Mouse (Mus musculus): ENCODE results near the gene Poc5.

The Poc5 gene

DNA sequence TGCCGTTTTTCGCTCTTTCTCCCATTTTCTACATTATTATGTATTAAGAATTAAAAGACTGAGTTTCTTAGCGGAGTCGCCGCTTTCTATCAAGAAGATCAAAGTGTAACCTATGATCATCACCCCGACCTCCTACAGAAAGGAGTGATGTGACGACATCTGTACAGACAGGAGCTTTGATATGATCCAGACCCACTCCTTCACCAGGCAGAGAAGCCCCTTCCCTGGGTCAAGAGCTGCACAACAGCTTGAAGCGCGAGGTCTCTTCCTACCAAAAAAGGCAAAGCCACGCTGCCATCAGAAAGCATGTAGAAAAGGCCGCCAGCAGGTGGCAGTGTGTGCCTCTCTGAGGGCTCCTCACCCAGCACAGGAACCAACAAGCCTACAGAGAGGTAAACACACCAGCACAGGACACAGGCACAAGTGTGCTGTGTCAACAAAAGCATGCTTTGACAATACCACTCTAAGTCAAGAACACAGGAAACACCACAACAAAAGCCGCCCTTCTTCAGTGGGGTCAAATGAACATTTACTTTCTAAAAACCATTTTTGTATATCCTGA, 43.6 kb downstream of the Poc5 start:
- peak; percentile 61 to 79 for DNase-seq (ENCODE audit: low spot score in 2 of 2)

DNA sequence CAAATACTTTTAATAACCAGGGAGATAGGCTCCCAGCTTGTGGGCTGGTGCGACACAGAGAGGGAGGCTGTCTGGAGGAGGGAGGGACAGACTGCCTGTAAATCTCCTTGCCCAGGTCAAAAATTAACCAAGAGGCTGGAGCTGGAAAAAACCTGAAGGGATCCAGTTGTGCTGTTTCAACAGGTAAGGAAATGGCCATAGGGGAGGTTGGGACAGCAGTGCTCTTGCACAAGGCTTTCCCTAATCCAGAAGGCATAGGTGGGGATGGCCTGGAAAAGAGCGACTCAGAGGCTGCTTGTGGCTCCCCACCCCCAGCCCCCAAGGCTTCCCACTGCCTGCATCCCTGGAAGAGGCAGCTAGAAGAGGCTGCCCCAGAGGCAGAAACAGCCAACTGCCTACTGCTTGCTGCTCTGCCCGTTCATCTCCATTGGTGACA, 44.3 kb downstream of the Poc5 start:
- DNase-seq (ENCODE audit: low spot score in 2 of 2) = no peak

DNA sequence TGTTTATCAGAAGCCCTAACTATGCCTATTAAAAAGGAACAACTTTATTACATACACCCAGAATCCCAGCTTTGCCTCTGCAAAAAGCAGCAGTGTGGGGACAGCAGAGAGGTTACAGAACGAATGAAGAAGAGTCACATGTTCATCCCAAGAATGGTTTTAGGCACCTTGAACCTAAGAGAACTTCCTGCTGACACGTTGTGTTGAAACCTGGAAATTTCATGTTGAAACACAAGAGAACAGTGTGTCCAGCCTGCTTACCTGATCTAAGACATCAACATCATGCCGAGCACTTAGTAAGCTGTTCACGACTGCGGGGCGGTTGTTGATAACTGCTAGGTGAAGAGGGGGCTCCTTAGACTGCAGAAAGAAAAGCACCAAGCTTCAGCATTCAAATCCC, 44.9 kb downstream of the Poc5 start:
- no peak for DNase-seq (ENCODE audit: low spot score in 2 of 2)

DNA sequence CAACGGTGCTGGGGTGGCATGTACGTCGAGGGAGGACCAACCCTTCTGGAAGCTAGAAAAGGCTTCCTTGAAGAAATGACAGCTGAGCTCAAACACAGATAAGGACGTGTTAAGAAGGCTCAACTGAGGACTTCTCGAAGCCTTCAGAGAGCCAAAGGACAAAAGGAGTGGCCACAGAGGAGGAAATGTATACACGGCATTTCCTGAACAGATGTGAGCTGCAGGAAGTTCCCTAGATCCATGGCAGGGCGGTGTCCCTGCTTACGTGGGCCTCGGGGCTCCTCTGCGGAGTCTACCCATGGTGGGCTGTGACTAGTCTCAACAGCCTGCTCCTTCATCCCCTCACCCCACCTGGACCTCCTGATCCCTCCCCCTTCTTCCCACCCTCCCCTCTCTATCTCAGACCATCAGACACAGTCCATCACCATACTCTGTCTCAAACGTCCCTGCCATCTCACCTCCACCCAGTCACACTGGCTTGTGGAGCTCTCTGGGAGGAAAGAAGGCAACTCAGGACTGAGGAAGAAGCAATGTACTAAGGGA, 45.6 kb downstream of the Poc5 start:
- peak in 1 of 2 experiments; percentile 25 for DNase-seq (ENCODE audit: low spot score in 2 of 2)

DNA sequence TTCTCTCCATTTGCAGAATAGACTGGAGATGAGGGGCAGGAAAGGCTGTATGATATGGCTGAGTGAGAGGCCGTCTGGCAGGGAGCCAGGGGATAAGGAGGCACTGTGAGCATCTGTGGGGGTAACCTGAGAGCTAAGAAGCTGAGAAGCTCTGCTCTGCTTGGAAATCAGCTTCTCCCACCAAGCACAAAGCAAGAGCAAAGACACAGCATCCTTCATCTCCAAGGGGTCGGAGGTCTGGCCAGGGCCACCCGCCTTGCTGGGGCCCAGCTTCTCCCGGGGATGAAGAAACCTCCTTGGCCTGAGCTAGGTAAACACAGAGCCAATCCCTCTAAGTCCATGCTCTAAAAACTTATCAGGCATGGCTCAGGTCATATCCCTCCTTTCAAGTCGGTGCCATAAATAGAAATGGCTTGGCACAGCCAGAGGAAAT, 46.8 kb downstream of the Poc5 start:
- DNase-seq (ENCODE audit: low spot score in 2 of 2) = peak; percentile 16 to 19

DNA sequence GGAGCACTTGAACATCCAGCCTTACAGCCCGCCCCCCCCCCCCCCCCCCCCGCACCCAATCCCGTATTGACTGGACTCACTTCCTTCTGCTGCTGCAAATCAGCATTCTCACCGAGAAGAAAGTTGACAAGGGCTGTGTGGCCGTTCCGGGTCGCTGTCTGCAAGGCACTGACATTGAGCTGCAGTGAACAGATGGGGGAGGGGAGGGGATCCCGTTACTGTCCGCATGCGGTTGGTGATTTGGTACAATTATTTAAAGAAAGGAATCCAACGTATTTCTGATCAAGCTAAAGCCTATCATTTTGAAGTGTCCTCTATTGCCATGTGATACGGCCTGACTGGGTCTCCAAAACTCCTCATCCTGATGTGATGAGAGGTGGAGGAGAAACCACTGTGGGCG, 47.7 kb downstream of the Poc5 start:
- peak; percentile 34 for DNase-seq (ENCODE audit: low spot score in 2 of 2)

DNA sequence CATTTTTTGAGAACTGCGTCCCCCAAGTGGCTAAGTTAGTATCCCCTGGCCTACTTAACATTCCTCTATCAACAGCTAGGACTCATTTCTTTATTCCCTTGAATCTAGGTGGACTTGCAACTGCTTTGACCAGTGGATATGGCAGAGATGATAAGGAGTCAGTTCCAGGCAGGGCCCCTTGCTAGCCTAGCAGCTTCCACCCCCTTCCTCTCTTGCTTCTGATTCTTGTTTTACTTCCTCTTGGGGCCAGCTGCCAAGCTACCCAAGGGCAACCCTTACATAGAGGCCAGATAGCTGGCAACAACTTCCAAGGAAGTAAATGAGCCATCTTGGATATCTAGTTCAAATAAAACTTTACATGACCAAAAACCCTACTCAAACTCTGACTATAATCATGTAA, 48.8 kb downstream of the Poc5 start:
- no peak for DNase-seq (ENCODE audit: low spot score in 2 of 2)

DNA sequence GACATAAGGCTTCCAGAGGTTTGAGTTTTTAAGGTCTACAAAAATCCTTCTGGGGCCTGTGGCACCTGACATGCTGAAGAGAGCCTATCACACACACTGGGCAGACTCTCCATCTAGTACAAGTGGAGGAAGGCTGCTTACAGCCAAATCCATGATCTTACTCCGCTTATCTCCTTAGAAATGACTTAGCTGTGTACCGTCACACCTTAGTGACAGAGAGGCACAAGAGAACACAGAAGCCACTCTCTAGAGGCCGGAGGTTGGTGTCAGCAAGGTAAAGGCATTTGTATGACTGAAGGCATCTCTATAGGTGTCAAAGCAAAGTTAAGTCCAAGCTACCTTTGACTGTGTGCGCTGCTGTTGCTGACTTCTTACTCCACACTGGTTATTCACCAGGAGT, 52.3 kb downstream of the Poc5 start:
- DNase-seq (ENCODE audit: low spot score in 2 of 2) = no peak

DNA sequence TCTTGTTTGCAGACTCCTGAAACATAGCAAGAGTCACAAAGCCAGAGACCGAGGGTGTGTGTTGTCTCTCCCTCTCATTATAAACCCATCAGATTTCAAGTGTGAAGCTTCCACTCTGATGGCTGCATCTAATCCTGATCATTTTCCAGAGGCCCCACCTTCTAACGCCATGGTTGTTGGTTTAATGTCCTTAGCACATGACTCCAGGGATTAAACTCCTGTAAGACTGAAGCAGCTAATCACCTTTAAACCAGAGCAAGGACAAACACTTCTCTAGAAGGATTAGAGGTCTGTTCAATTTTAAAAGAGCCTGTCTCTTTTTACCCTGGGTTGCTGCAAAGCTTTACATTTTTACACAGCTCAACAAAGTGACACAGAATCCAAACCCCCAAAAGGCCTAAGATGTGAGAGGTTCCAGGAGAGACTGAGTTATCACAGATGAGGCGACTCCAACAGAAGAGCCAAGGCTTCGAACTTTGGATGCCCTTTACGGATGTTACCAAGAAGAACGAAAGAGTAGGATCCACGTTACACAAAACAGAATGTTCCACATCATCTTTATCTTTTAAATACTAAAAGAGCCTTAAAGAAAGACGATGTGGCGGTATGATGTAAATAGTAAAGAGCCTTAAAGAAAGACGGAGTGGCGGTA, 62.2 kb downstream of the Poc5 start:
- DNase-seq (ENCODE audit: low spot score in 2 of 2) = no peak

DNA sequence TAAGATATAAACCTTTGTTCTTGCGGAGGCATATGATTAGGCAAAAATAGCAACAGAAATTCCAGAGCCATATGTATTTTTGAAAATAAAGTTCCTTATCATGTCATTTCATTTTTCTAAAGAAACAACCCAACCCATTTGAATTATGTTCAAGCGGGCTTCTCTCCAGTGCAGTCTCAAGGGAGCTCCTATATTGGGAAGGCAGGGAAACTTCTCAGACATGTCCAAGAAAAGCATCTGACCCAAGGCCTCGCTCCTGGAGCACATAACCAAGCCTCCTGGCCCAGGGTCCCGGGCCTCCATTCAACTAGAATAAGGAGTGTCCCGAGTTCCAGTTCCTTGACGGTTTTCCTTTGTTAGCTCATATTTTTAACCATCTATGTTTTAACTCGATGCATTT, 62.8 kb downstream of the Poc5 start:
- peak; percentile 28 to 58 for DNase-seq (ENCODE audit: low spot score in 2 of 2)

DNA sequence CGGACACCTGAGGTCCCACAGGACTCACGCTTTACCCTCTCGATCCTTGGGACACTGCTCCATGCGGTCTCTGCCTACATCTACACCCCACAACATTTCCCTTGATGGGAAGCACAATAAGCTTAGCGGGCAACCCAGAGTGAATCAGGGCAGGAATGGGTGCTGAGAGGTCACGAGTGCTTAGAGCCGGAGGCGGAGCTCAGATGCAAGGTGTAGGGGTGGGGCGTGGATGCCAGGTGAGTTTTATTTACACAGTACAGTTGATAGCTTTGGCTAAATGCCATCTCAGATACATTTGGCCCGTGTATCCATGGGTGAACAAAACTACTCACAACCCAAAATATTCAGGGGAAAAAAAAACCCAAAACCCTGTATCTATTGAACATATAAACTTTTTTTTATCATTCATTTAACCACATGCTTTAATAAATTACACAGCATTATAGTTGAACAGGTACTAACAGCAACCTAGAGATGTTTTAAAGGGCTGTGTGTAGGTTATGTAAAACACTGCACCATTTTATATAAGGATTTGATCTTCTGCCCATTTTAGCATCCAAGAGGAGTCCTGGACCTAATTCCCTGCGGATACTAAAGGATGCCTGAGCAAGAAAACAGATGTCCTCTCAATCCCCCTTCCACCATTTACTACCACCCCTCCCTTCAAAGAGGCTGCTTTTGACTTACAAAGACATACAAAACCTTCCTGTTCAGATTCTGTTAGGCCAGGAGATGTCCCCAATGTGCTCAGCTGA, 63.5 kb downstream of the Poc5 start:
- DNase-seq (ENCODE audit: low spot score in 2 of 2) = no peak

DNA sequence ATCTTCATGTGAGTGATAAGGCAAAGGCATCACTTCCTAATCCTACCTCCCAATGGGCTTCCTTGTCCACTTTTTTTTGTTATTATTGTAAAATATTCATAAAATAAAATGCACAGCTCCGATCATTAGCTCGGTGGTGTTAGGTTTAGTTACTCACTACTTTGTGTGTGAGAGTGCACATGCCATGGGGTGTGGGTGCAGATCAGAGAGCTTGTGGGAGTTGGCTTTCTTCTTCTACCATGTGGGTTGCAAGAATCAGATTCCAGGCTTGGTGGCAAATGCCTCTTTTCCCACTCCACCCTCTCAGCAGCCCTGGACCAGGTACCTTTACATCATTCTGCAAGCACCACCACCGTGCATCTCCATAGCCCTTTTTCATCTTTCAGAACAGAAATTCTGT, 64.5 kb downstream of the Poc5 start:
- no peak for DNase-seq (ENCODE audit: low spot score in 2 of 2)

DNA sequence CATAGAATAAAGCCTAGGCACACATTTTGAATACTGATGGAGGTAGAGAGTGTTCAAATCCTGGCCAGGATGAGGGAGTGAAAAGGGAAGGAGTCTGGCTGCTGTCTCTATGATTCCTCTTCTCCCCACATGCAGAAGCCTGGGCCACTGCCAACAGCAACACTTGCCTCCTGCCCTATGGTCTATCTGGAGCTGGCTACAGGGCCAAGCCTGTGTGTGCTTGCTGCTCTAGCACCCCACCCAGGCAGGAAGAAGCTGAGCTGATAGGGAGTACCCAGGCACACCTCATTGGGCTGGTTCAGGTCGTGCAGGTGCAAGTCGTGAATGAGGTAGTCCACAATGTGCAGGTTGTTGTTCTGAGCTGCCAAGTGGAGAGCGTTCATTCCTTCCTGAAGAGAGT, 66.2 kb downstream of the Poc5 start:
- DNase-seq (ENCODE audit: low spot score in 2 of 2) = no peak

DNA sequence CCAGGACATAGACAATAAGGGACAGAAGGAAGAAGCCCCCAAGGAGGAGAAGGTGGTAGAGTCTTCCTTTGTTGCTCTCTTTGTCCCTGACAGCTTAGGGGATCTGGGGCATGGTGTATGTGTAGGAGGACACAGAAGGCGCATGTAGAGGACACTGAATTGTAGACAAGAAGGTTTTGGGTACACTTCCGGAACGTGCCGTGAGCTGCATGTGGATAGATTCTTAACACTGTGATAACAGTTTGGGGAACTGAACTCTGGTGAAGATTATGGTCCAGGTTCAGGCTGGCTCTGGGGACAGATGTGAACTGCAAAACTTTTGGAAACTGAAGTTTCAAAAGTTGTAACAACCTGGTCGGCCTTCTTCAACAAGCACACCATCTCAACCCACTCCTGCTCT, 69.5 kb downstream of the Poc5 start:
- DNase-seq (ENCODE audit: low spot score in 2 of 2) = no peak

DNA sequence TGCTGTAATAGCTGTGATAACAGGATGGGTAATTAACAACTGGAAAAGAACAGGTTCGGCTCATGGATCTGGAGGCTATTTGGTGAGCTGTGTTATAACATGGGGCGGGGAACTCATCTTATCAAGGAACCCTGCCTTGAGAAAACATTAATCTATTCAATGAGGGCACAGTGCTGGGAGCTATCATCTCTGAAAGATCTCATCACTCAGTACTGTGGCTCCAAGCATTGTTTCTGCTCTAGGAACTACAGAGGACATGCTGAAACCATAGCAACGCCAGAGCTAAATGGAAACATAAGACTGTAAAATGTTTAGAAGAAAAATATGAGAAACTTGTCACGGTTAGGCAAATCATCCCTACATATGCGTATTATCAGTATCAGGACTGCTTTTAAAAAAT, 69.9 kb downstream of the Poc5 start:
- DNase-seq (ENCODE audit: low spot score in 2 of 2) = no peak

DNA sequence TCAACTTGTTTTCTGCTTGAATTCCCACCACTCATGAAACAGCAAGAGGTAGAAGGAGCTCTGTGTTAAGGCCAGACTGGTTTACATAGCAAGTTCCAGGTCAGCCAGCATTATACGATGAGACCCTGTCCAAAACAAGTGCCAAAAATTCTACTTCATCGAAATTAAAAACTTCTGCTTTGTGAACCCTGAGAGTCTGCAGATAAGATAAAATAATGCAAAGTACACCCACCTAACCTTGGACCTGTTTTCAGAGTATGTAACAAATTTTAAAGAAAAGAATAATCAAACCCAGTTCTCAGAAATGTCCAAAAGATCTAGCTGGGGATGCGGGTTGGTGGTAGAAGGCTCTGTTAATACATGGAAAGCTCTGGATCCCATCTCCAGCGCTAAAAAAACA, 70.5 kb downstream of the Poc5 start:
- DNase-seq (ENCODE audit: low spot score in 2 of 2) = no peak

DNA sequence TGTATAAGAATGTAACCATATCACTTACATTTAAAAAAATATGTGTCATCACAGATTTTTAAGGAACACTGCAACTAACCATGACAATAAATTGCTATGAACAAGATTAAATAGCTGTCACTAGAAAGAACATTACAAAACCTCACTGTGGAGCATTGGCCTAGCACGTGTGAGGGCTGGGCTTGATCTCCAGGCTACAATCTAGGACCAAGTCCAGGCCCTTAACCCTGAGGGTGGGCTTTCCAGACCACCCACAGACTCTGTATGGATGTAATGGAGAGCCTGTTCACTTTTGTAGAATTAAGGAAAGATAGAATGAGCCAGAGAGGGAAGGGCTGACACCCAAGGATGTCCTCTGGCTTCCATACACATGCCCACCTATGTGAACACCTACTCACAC, 74.5 kb downstream of the Poc5 start:
- DNase-seq (ENCODE audit: low spot score in 2 of 2) = no peak

DNA sequence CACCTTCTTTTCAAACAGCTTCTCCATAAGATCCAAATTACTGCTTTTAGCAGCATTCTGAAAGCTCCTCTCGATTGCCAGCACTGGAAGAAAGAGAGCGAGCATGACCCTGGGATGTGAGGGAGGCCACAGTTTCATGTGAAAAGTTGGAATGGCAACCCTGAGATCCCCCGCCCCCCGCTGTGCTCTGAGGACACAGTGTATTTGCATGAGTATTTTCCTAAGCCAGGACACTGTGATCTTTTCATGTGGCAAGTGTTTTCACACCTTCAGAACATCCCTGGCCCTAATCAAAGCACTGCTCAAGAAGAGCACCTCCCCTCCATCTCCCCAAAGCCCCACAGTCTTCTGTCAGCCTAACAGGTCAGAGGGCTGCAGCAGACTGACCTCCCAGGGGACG, 77.2 kb downstream of the Poc5 start:
- no peak for DNase-seq (ENCODE audit: low spot score in 2 of 2)

Data from heart, adult 9 months (tissue).